Mouse (Mus musculus) embryonic facial prominence, embryonic 14.5 days (tissue): Measurements from ENCODE around the gene Emb. TPM values are rescaled to one million over a fixed set of nuclear protein-coding genes. Genes with fewer than 3 reads are reported as not detected.

Experiments used
- polyA plus RNA-seq: library from polyadenylated mRNA; unstranded; fragments of >200 nt; fragmentation: Nextera tagmentation; extraction: Ambion mirVana; gene quantifications from 2 replicates; pipeline ENCODE4 v1.2.1, GENCODE M21; 2014

The Emb gene
- polyA plus RNA-seq, 1 experiment from 2014 or later, result 31.7 TPM

Other genes with a start within 250 kb of the Emb start
- 19.8 and 21.9 TPM in 2 replicates for gene Parp8, start 183.0 kb upstream of the Emb start, polyA plus RNA-seq
- gene Gm17509, start 12.5 kb downstream of the Emb start, polyA plus RNA-seq, result 0.12 and 0.19 TPM in 2 replicates